Mouse (Mus musculus) left cerebral cortex, adult 2 months (tissue): Measurements from ENCODE around the gene Mafg. TPM values are rescaled to one million over a fixed set of nuclear protein-coding genes. Genes with fewer than 3 reads are reported as not detected.
A peak's percentile ranks its signal among the peaks of the same experiment; 100 is the strongest.

Experiments used
- DNase-seq, 2 experiments: peaks; one replicate each; pipeline ENCODE4 v3.0.0; 2021 to 2022; ENCODE audit warnings: low spot score in 2 of 2, mixed read lengths in 1 of 2; ENCODE audit errors: extremely low spot score in 1 of 2
- H3K27ac ChIP-seq: fragments of 200-600 bp; 2 replicates; pipeline ENCODE4 v1.8.1; 2022
- H3K4me3 ChIP-seq: fragments of 200-600 bp; 2 replicates; pipeline ENCODE4 v1.8.1; 2022
- CTCF ChIP-seq: fragments of 200-600 bp; IDR thresholded peaks from 2 replicates; pipeline ENCODE4 v1.8.1; 2022; ENCODE audit warnings: antibody characterized with exemption, mild to moderate bottlenecking, moderate library complexity
- intact Hi-C: fragments of 180-260 bp; cut with DNase I; formaldehyde crosslinking; loops from one replicate; pipeline ENCODE4 v1.15.1; 2025
- total RNA-seq, 2 experiments: library from RNA; stranded (reverse); gene quantifications; 2 replicates each; pipeline ENCODE4 v1.2.3; 2021

The Mafg gene
- total RNA-seq, 2 experiments from 2014 or later, result 104 to 107 TPM

GRCm38 (mm10) chr11:120642939-120643600, 9.7 kb upstream of the Mafg start:
- H3K27ac ChIP-seq, result no peak overlapping the region
- no peak for TF ChIP-seq CTCF

GRCm38 (mm10) chr11:120641869-120642268, 8.5 kb upstream of the Mafg start:
- no peak overlapping the region for H3K27ac ChIP-seq
- intact Hi-C loops, result no loop called here
- no peak for TF ChIP-seq CTCF

More at GRCm38 (mm10) chr11:120642939-120643600, 9.7 kb upstream of the Mafg start:
- H3K4me3 ChIP-seq, result peak overlapping the region; percentile 60
- no peak for DNase-seq
- intact Hi-C loops, result no loop called here

GRCm38 (mm10) chr11:120641255-120641654, 7.9 kb upstream of the Mafg start:
- no peak for TF ChIP-seq CTCF
- H3K27ac ChIP-seq, result no peak overlapping the region
- no peak overlapping the region for H3K4me3 ChIP-seq
- DNase-seq, result no peak
- intact Hi-C loops, result no loop called here

More at GRCm38 (mm10) chr11:120641869-120642268, 8.5 kb upstream of the Mafg start:
- H3K4me3 ChIP-seq, result no peak overlapping the region
- no peak for DNase-seq

GRCm38 (mm10) chr11:120634810-120635209, 1.4 kb upstream of the Mafg start:
- H3K4me3 ChIP-seq, result no peak overlapping the region
- DNase-seq, result no peak
- intact Hi-C loops, result no loop called here
- no peak for TF ChIP-seq CTCF
- no peak overlapping the region for H3K27ac ChIP-seq

GRCm38 (mm10) chr11:120632559-120633519, 561 bp downstream of the Mafg start:
- no peak; the same call in 1 of the 2 replicates for TF ChIP-seq CTCF
- peak overlapping the region; percentile 96 for H3K4me3 ChIP-seq
- peak; percentile 54 to 60 for DNase-seq
- intact Hi-C loops, result no loop called here
- H3K27ac ChIP-seq, result peak overlapping the region; percentile 93

- no peak for TF ChIP-seq CTCF
- Histone ChIP-seq H3K4me3 (peak overlapping the region; percentile 96), H3K27ac (peak overlapping the region; percentile 93; the same call in 1 of the 2 replicates)
- intact Hi-C loops, result no loop called here
- no peak for DNase-seq
These were observed 1.5 kb downstream of the Mafg start for GRCm38 (mm10) chr11:120631726-120632448.

GRCm38 (mm10) chr11:120630881-120631725, 2.3 kb downstream of the Mafg start:
- intact Hi-C loops, result no loop called here
- H3K27ac ChIP-seq, result peak overlapping the region; percentile 69
- H3K4me3 ChIP-seq, result 0 out of 2 replicates have a peak overlapping the region, but pooled peaks have one; percentile 14
- TF ChIP-seq CTCF, result no peak
- DNase-seq, result no peak

- DNase-seq, result no peak
- Histone ChIP-seq H3K4me3 (peak overlapping the region; percentile 14; the same call in 1 of the 2 replicates), H3K27ac (peak overlapping the region; percentile 69)
- intact Hi-C loops, result no loop called here
- no peak for TF ChIP-seq CTCF
These were observed 3.0 kb downstream of the Mafg start for GRCm38 (mm10) chr11:120630401-120630871.

GRCm38 (mm10) chr11:120629911-120630310, 3.5 kb downstream of the Mafg start:
- TF ChIP-seq CTCF, result no peak
- intact Hi-C loops, result no loop called here
- peak overlapping the region; percentile 14; the same call in 1 of the 2 replicates for H3K4me3 ChIP-seq
- no peak for DNase-seq
- peak overlapping the region; percentile 69 for H3K27ac ChIP-seq

GRCm38 (mm10) chr11:120629341-120629730, 4.1 kb downstream of the Mafg start:
- TF ChIP-seq CTCF, result no peak
- Histone ChIP-seq H3K4me3 (peak overlapping the region; percentile 14; the same call in 1 of the 2 replicates), H3K27ac (peak overlapping the region; percentile 69)
- DNase-seq, result no peak
- intact Hi-C loops, result no loop called here
